Mouse (Mus musculus): ENCODE measurements around the gene B230118H07Rik.

DNA sequence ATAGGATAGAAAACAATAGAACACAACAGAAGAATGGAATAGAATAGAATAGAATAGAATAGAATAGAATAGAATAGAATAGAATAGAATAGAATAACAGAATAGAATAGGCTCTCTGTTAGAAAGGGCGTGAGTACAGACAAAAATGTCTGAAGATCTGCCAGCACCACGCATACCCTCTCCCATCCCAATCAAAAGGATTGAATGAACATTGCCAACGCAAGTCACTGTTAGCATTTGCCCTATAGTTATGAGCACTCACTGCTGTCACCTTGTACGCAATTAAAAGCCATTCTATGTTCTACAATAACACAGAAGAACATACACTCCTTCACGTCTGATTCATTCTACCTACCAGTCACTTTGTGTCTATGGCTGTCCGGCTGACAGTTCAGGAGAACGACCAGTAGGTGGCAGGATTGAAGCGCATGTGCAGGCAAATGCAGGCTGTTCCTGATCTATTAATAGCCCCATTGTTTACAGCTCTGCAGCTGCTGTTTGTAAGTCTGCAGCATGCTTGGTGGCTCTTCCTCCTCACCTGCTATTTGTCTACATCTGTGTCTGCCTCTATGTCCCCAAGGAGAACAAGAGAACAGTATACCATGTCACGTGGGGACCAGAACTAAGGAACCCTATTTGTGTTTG, 15.8 kb upstream of the B230118H07Rik start:
- TF ChIP-seq CTCF (IDR thresholded peaks at IDR 0.05; ENCODE audit: insufficient read depth, low read length) (peak; percentile 89), POLR2A (IDR thresholded peaks at IDR 0.05; ENCODE audit: borderline replicate concordance, extremely low read depth, low read depth, low read length) (no peak)

All from lung, adult 2 months (tissue).